Mouse (Mus musculus): Measurements from ENCODE around the gene Rhbdl2. TPM values are rescaled to one million over a fixed set of nuclear protein-coding genes. Genes with fewer than 3 reads are reported as not detected.

Rhbdl2 gene
- total and polyA plus RNA-seq, 2 experiments from 2014 or later = 0.48 to 0.86 TPM

DNA sequence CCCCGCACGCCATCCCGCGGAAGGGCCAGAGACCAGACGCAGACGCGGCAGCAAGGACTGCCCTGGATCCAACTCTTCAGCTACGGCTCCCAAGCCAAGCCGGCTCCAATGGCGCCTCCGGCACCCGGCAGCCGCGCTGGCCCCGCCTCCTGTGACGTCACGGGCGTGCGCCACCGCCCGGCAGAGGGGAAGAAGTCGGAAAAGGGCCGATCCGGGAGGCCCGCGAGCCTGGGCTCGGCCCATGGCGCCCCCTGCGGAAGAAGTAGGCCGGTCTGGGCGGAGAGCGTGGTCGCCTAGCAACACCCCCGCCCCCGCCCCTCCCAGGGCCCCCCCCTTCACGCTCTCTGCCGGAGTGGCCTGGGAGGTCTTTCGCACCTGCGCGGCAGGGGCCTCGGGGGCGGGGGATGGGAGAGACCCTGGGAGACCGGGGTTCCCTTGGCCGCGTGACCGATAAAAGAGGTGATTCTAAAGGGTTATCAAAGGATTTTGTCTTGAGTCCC is 37.5 kb upstream of the Rhbdl2 start, which contains the start of gene Akirin1:
TSS of gene Akirin1 (minus strand) at position 194 of the 500 bp plus-strand sequence.
- WGBS = under 1% methylated on average over 44 of the region's 46 CpGs
- no peaks in the 10 kb centered on the region for H3K36me3 ChIP-seq (ENCODE audit: insufficient read depth)
- peak within 1 kb of the TSS; percentile 84 for H3K27ac ChIP-seq (ENCODE audit: low read depth, low read length)
- H3K4me1 ChIP-seq (ENCODE audit: insufficient read depth) = peaks cover 4% of the 10 kb centered on the region; the same call in 1 of the 2 replicates
- DNase-seq = peak; percentile 99
- H3K9ac ChIP-seq = peak within 1 kb of the TSS; percentile 75
- no peaks in the 10 kb centered on the region for H3K27me3 ChIP-seq (ENCODE audit: insufficient read depth, low read length)
- TF ChIP-seq CTCF (IDR thresholded peaks at IDR 0.05; ENCODE audit: low read depth) = peak; percentile 69
- H3K4me2 ChIP-seq (ENCODE audit: low read depth) = peak within 1 kb of the TSS; percentile 63
- H3K4me3 ChIP-seq (ENCODE audit: low read depth, low read length) = peak within 1 kb of the TSS; percentile 94
- ATAC-seq = peak; percentile 98
- H3K9me3 ChIP-seq (ENCODE audit: low read length) = no peaks in the 10 kb centered on the region

DNA sequence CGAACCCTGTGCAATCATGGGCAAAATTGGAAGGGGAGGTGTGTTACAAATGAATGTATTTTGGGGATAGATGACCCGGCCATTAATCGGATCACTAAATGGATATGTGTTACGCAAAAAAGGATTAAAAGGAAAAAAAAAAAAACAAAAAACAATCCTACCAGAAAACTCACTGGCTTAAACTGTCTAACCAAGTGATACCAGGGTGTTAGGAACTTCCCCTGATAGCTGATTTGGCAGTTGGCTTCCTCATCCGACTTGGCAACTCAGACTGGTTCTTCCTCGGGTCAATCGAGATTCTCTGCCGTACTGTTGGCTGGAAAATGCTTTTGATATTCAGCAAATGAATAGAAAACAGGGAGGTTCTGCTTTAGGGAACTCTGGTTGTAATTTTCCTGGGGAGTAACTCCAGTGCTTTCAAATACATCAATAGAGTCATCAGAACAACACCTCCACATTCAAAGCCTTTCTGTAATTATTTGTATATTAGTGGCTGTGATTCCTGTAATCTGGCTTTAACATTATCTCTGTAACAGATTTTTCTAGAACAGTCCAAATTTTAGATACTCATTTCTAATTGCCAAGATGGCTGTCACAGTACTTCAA is 36.9 kb upstream of the Rhbdl2 start:
- Histone ChIP-seq H3K27me3 (ENCODE audit: insufficient read depth, low read length) (no peaks in the 10 kb centered on the region), H3K4me1 (ENCODE audit: insufficient read depth) (peaks cover 4% of the 10 kb centered on the region; the same call in 1 of the 2 replicates), H3K9ac (peak overlapping the region; percentile 46), H3K27ac (ENCODE audit: low read depth, low read length) (peak overlapping the region; percentile 68), H3K9me3 (ENCODE audit: low read length) (no peaks in the 10 kb centered on the region), H3K4me2 (ENCODE audit: low read depth) (peak overlapping the region; percentile 63), H3K36me3 (ENCODE audit: insufficient read depth) (no peaks in the 10 kb centered on the region), H3K4me3 (ENCODE audit: low read depth, low read length) (peak overlapping the region; percentile 94)
- ATAC-seq (no peak), DNase-seq (peak; percentile 49)
- 0% methylated on average over 8 of the region's 8 CpGs for WGBS
- TF ChIP-seq CTCF (IDR thresholded peaks at IDR 0.05; ENCODE audit: low read depth) = no peak

DNA sequence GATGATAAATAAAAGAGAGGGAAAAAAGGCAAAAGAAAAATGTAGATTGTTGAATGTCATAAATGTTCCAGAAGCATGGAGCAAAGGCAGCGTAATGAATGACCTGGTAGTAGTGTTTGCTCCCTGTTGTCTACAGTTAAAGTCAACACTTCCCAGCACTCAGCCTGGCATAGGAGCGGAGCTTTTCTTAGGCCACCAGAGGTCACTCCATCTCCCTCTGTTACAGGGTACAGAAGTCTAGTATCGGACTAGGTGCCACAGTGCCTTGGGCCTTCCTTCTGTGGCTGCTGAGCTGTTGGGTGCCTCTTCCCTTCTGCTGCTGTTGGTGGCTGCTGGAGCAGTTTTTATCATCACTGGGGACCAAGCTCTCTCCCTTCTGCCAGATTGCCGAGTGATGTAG is 29.4 kb upstream of the Rhbdl2 start:
- WGBS = 54% methylated on average over 4 of the region's 4 CpGs
- Histone ChIP-seq H3K4me2 (ENCODE audit: low read depth) (no peak overlapping the region), H3K9ac (no peak overlapping the region), H3K4me3 (ENCODE audit: low read depth, low read length) (no peak overlapping the region), H3K9me3 (ENCODE audit: low read length) (no peaks in the 10 kb centered on the region), H3K4me1 (ENCODE audit: insufficient read depth) (no peaks in the 10 kb centered on the region), H3K27ac (ENCODE audit: low read depth, low read length) (no peak overlapping the region), H3K36me3 (ENCODE audit: insufficient read depth) (no peaks in the 10 kb centered on the region), H3K27me3 (ENCODE audit: insufficient read depth, low read length) (no peaks in the 10 kb centered on the region)
- DNase-seq (peak; percentile 3), ATAC-seq (no peak)
- TF ChIP-seq CTCF (IDR thresholded peaks at IDR 0.05; ENCODE audit: low read depth) = peak; percentile 46

DNA sequence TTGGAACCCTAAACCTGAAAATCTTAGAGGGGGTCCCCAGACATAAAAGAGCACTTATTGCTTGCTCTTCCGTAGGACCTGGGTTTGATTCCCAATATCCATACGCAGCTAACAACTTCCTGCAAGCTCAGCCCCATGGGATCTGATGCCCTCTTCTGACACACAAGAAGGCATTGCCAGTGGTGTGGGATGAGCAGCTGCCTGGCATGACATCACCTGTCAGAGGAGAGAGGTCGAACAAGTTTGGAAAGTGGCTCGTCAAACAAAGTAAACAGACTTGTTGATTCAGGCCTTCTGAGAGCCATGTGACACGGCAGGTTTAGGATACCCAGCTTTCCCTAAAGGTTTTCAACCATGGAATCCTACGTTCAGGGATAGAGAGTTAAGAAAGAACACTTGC is 22.6 kb upstream of the Rhbdl2 start:
- H3K9ac ChIP-seq = no peak overlapping the region
- no peak for ATAC-seq
- no peak for TF ChIP-seq CTCF (IDR thresholded peaks at IDR 0.05; ENCODE audit: low read depth)
- no peak overlapping the region for H3K27ac ChIP-seq (ENCODE audit: low read depth, low read length)
- H3K4me1 ChIP-seq (ENCODE audit: insufficient read depth) = no peaks in the 10 kb centered on the region
- H3K4me3 ChIP-seq (ENCODE audit: low read depth, low read length) = no peak overlapping the region
- no peaks in the 10 kb centered on the region for H3K9me3 ChIP-seq (ENCODE audit: low read length)
- H3K36me3 ChIP-seq (ENCODE audit: insufficient read depth) = no peaks in the 10 kb centered on the region
- no peaks in the 10 kb centered on the region for H3K27me3 ChIP-seq (ENCODE audit: insufficient read depth, low read length)
- no peak for DNase-seq
- WGBS = 78% methylated on average over 6 of the region's 6 CpGs
- no peak overlapping the region for H3K4me2 ChIP-seq (ENCODE audit: low read depth)

DNA sequence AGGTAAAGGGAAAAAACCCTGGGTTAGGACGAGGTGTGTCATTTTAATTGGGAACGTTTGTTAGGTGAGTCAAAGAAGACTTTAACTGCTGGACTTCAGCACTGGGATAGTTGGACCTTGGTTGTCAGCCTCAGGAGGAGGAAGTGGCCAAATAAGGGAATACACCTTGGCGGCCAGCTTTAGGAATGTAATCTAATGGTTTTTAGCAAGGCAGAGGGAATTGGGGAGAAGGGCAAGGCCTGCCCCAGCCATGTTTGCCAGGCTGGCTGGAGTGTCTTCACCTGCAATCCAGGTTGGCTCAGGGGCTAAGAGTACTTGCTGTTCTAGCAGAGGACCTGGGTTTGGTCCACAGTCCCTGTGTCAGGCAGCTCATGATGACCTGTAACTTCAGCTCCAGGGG is 19.9 kb upstream of the Rhbdl2 start:
- no peak for DNase-seq
- H3K9ac ChIP-seq = no peak overlapping the region
- no peak overlapping the region for H3K4me2 ChIP-seq (ENCODE audit: low read depth)
- no peak overlapping the region for H3K4me3 ChIP-seq (ENCODE audit: low read depth, low read length)
- WGBS = 86% methylated on average over 3 of the region's 3 CpGs
- no peaks in the 10 kb centered on the region for H3K27me3 ChIP-seq (ENCODE audit: insufficient read depth, low read length)
- no peak for ATAC-seq
- TF ChIP-seq CTCF (IDR thresholded peaks at IDR 0.05; ENCODE audit: low read depth) = no peak
- H3K36me3 ChIP-seq (ENCODE audit: insufficient read depth) = no peaks in the 10 kb centered on the region
- no peak overlapping the region for H3K27ac ChIP-seq (ENCODE audit: low read depth, low read length)
- no peaks in the 10 kb centered on the region for H3K4me1 ChIP-seq (ENCODE audit: insufficient read depth)
- H3K9me3 ChIP-seq (ENCODE audit: low read length) = no peaks in the 10 kb centered on the region

DNA sequence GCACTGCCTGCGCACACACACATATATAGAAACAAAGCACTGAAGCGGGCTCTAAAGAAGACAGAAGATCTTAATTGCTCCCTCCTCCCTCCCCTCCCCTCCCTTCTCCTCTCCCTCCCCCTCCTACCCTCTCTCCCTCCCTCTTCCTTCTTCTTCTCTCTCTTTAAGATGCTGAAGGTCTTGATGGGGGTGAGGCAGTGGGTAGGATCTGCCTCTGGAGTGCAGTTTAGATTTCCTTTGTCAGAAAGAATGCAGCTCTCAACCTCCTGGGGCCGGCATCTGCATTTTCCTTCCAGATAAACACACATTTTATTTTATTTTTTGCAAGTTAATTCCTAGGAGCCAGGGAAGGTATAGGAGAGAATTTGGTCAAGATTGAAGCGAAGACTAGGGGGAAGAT is 19.4 kb upstream of the Rhbdl2 start:
- 62% methylated on average over 4 of the region's 4 CpGs for WGBS
- no peaks in the 10 kb centered on the region for H3K9me3 ChIP-seq (ENCODE audit: low read length)

DNA sequence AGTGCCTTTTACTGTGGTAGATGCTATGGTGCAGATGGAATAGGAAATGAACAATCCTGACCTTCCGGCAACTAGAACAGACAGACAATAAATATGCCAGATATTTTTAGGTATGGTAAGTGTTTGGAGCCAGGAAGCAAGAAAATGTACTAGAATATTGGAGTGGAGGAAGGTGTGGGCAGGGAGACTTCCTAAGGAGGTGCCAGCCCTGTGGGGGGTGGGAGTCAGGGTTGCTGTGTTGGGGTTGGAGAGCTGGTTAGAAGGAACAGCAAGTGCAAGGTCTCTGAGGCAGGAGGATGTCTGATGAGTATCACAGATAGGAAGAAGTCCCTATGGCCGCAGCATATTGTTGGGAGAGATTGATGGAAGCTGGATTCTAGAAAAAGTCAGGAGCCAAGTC is 5.0 kb downstream of the Rhbdl2 start:
- no peak for ATAC-seq
- DNase-seq = no peak
- TF ChIP-seq CTCF (IDR thresholded peaks at IDR 0.05; ENCODE audit: low read depth) = no peak
- H3K4me2 ChIP-seq (ENCODE audit: low read depth) = no peak overlapping the region
- no peaks in the 10 kb centered on the region for H3K9me3 ChIP-seq (ENCODE audit: low read length)
- H3K27me3 ChIP-seq (ENCODE audit: insufficient read depth, low read length) = no peaks in the 10 kb centered on the region
- 95% methylated on average over 2 of the region's 2 CpGs for WGBS
- H3K4me3 ChIP-seq (ENCODE audit: low read depth, low read length) = no peak overlapping the region
- H3K9ac ChIP-seq = no peak overlapping the region
- H3K36me3 ChIP-seq (ENCODE audit: insufficient read depth) = no peaks in the 10 kb centered on the region
- no peak overlapping the region for H3K27ac ChIP-seq (ENCODE audit: low read depth, low read length)
- H3K4me1 ChIP-seq (ENCODE audit: insufficient read depth) = no peaks in the 10 kb centered on the region

More for the DNA sequence above, 19.4 kb upstream of the Rhbdl2 start:
- Histone ChIP-seq H3K9ac (no peak overlapping the region), H3K4me1 (ENCODE audit: insufficient read depth) (no peaks in the 10 kb centered on the region), H3K27me3 (ENCODE audit: insufficient read depth, low read length) (no peaks in the 10 kb centered on the region), H3K27ac (ENCODE audit: low read depth, low read length) (no peak overlapping the region), H3K36me3 (ENCODE audit: insufficient read depth) (no peaks in the 10 kb centered on the region), H3K4me2 (ENCODE audit: low read depth) (no peak overlapping the region), H3K4me3 (ENCODE audit: low read depth, low read length) (no peak overlapping the region)
- no peak for TF ChIP-seq CTCF (IDR thresholded peaks at IDR 0.05; ENCODE audit: low read depth)
- DNase-seq (no peak), ATAC-seq (no peak)
